Mouse (Mus musculus) stomach, postnatal 0 days (tissue): Measurements from ENCODE around the gene Thrb.

Source experiments
- CTCF ChIP-seq: IDR thresholded peaks from 2 replicates; pipeline ENCODE4 v1.5.1; 2016; ENCODE audit warnings: antibody characterized with exemption, low read depth, mild to moderate bottlenecking, moderate library complexity
- EP300 ChIP-seq: optimal IDR thresholded peaks from 2 replicates; pipeline ENCODE3; 2016; ENCODE audit warnings: antibody characterized with exemption

GRCm38 (mm10) chr14:17933475-17933874 is 273.4 kb downstream of the Thrb start:
- TF ChIP-seq CTCF = no peak
- TF ChIP-seq EP300 = no peak
